Mouse (Mus musculus): ENCODE measurements at regions not wholly inside any gene's neighbourhood (a gene's known extent, or its start where the extent isn't known, plus 50 kb on each side); places are given as distances from the start of the nearest gene placed in this dataset.

- TF ChIP-seq POLR2A (IDR thresholded peaks at IDR 0.05; ENCODE audit: control insufficient read depth, extremely low read depth, insufficient read depth, low read length, poor library complexity): no peak
- TF ChIP-seq CTCF (IDR thresholded peaks at IDR 0.05; ENCODE audit: borderline replicate concordance, control insufficient read depth, extremely low read depth, insufficient read depth, low read length, poor library complexity): no peak
These were observed 132.9 kb downstream of the Dyrk2 start for GRCm38 (mm10) chr10:118737064-118737463.
